In the genomic region with DNA sequence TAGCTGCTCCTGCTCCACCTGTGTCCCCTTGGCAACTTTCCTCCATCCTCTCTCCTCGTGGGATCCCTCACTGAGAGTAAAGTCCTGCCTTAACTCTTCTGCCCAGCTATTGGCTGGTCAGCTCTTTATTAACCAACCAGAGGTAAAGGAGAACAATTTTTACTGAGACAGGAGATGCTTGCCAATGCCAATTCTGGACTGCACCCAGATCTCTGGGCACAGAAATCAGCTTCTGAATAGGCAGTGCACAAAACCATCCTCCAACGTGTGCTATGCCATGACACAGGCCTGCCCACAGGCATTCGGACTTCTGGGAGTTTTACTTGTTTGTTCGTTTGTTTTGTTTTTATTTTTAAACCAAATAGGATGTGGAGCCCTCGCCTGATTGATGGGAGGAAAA, we compare ENCODE assay signal across 27 mouse cellular contexts. TPM values are rescaled to one million over a fixed set of nuclear protein-coding genes. Genes with fewer than 3 reads are reported as not detected.
DNase-seq lines count a peak whose midpoint lies in the region; ATAC-seq lines count a peak whose summit lies in the region.
"Had no signal": no experiment of that assay in that cellular context is flagged by ENCODE, and none has a peak within 500 bp of the region (broad histone marks: within the 10 kb centered on the region; RNA-seq: fewer than 3 reads in every experiment).

No protein-coding gene starts in this region.

- no peak overlapping the region for H3K27ac ChIP-seq in heart, embryonic 10.5 days
- H3K27ac ChIP-seq in midbrain, embryonic 10.5 days (replicated peaks), result 0 out of 2 replicates have a peak overlapping the region, but pooled peaks have one; percentile 17
- H3K27ac ChIP-seq in midbrain, embryonic 16.5 days (ENCODE audit: low read length), result no peak overlapping the region
- H3K27ac ChIP-seq: embryonic facial prominence, embryonic 13.5 days; embryonic facial prominence, embryonic 15.5 days; forebrain, embryonic 10.5 days; forebrain, embryonic 12.5 days; forebrain, embryonic 15.5 days had no signal

- H3K9me3 ChIP-seq in heart, embryonic 10.5 days, result no peaks in the 10 kb centered on the region
- no peaks in the 10 kb centered on the region for H3K9me3 ChIP-seq in midbrain, embryonic 10.5 days (replicated peaks)
- no peaks in the 10 kb centered on the region for H3K9me3 ChIP-seq in midbrain, embryonic 16.5 days (replicated peaks; ENCODE audit: control insufficient read depth, low read length, poor library complexity, severe bottlenecking)
- H3K9me3 ChIP-seq: embryonic facial prominence, embryonic 13.5 days; embryonic facial prominence, embryonic 15.5 days; forebrain, embryonic 10.5 days; forebrain, embryonic 12.5 days; forebrain, embryonic 15.5 days had no signal

- H3K4me2 ChIP-seq in midbrain, embryonic 16.5 days (ENCODE audit: low read length), result no peak overlapping the region
- H3K4me2 ChIP-seq: embryonic facial prominence, embryonic 13.5 days; embryonic facial prominence, embryonic 15.5 days; forebrain, embryonic 12.5 days; forebrain, embryonic 15.5 days had no signal

- WGBS in heart, embryonic 10.5 days, result 73% methylated on average over 5 of the region's 5 CpGs
- 79% methylated on average over 5 of the region's 5 CpGs for WGBS in midbrain, embryonic 10.5 days
- 73% methylated on average over 5 of the region's 5 CpGs for WGBS in midbrain, embryonic 16.5 days

- no peak overlapping the region for H3K4me3 ChIP-seq in heart, embryonic 10.5 days
- no peak overlapping the region for H3K4me3 ChIP-seq in midbrain, embryonic 10.5 days
- no peak overlapping the region for H3K4me3 ChIP-seq in midbrain, embryonic 16.5 days (ENCODE audit: low read depth, low read length)
- H3K4me3 ChIP-seq: embryonic facial prominence, embryonic 13.5 days; embryonic facial prominence, embryonic 15.5 days; erythroblast, embryonic 14.5 days; forebrain, embryonic 10.5 days; forebrain, embryonic 12.5 days; forebrain, embryonic 15.5 days had no signal

- ATAC-seq in midbrain, embryonic 16.5 days, result no peak
- ATAC-seq: forebrain, embryonic 15.5 days had no signal

- H3K27me3 ChIP-seq in heart, embryonic 10.5 days (ENCODE audit: insufficient read depth, poor library complexity, severe bottlenecking), result no peaks in the 10 kb centered on the region; the same call in 1 of the 2 replicates
- H3K27me3 ChIP-seq in midbrain, embryonic 10.5 days (ENCODE audit: low read depth, poor library complexity, severe bottlenecking), result peaks cover 18% of the 10 kb centered on the region
- H3K27me3 ChIP-seq in midbrain, embryonic 16.5 days (ENCODE audit: control insufficient read depth, insufficient read depth, low read depth, low read length), result no peaks in the 10 kb centered on the region; the same call in 1 of the 2 replicates
- H3K27me3 ChIP-seq: embryonic facial prominence, embryonic 13.5 days; embryonic facial prominence, embryonic 15.5 days; forebrain, embryonic 12.5 days; forebrain, embryonic 15.5 days had no signal

- no peak overlapping the region for H3K9ac ChIP-seq in midbrain, embryonic 16.5 days (ENCODE audit: low read depth, low read length)
- H3K9ac ChIP-seq: embryonic facial prominence, embryonic 13.5 days; embryonic facial prominence, embryonic 15.5 days; forebrain, embryonic 12.5 days; forebrain, embryonic 15.5 days had no signal

- no peaks in the 10 kb centered on the region for H3K36me3 ChIP-seq in heart, embryonic 10.5 days
- H3K36me3 ChIP-seq in midbrain, embryonic 10.5 days, result no peaks in the 10 kb centered on the region
- no peaks in the 10 kb centered on the region for H3K36me3 ChIP-seq in midbrain, embryonic 16.5 days (ENCODE audit: control insufficient read depth, insufficient read depth, low read length)
- H3K36me3 ChIP-seq: embryonic facial prominence, embryonic 13.5 days; embryonic facial prominence, embryonic 15.5 days; forebrain, embryonic 10.5 days; forebrain, embryonic 12.5 days; forebrain, embryonic 15.5 days had no signal

- peak; percentile 37 to 42 for DNase-seq in cerebellum, postnatal 14 days
- DNase-seq in cerebellum, postnatal 36 days, result no peak
- DNase-seq in heart, embryonic 10.5 days (ENCODE audit: low spot score), result peak; percentile 61
- no peak for DNase-seq in heart, adult 8-10 months (ENCODE audit: low spot score)
- DNase-seq in midbrain, embryonic 10.5 days (ENCODE audit: low spot score), result no peak
- DNase-seq in embryo, embryonic 10 days (ENCODE audit: low spot score), result no peak
- DNase-seq: adrenal gland, adult 2 months; adrenal gland, postnatal 10 days; adrenal gland, postnatal 25 days; cerebellum, adult 11-12 months; cerebellum, adult 2 months; cerebellum, adult 9-10 months; cerebellum, postnatal 25 days; embryo, embryonic 11 days had no signal

- peaks cover 28% of the 10 kb centered on the region for H3K4me1 ChIP-seq in heart, embryonic 10.5 days
- H3K4me1 ChIP-seq in midbrain, embryonic 10.5 days, result peaks cover 41% of the 10 kb centered on the region
- H3K4me1 ChIP-seq in midbrain, embryonic 16.5 days (ENCODE audit: control insufficient read depth, insufficient read depth, low read length), result peaks cover 22% of the 10 kb centered on the region

RNA-seq across cellular contexts. Expression of gene F2rl1, which starts 13.0 kb away (rescaled TPM):
- polyA plus RNA-seq in heart, embryonic 10.5 days (2016; fragmentation: Nextera tagmentation; extraction: Ambion mirVana), result 0.23 TPM in 1 of 2 replicates, not detected in the other
- under 1 TPM; 0.31 to 0.72 (median 0.66) TPM for total RNA-seq in heart, adult 8-10 months (2022)
- polyA plus RNA-seq in midbrain, embryonic 10.5 days (2016; fragmentation: Nextera tagmentation; extraction: Ambion mirVana), result 0.15 and 0.31 TPM in 2 replicates
- 0.09 and 0.26 TPM in 2 replicates for polyA plus RNA-seq in midbrain, embryonic 16.5 days (2015; fragmentation: Nextera tagmentation; extraction: Ambion mirVana)
- total RNA-seq: MEL had no signal
- polyA plus RNA-seq: C2C12; erythroblast, embryonic 14.5 days had no signal

RNA-seq across cellular contexts. Expression of gene S100z, which starts 59.5 kb away (rescaled TPM):
- not detected in 2 replicates for polyA plus RNA-seq in heart, embryonic 10.5 days (2016; fragmentation: Nextera tagmentation; extraction: Ambion mirVana)
- not detected for total RNA-seq in heart, adult 8-10 months (2022)
- not detected in 2 replicates for polyA plus RNA-seq in midbrain, embryonic 10.5 days (2016; fragmentation: Nextera tagmentation; extraction: Ambion mirVana)
- not detected in 2 replicates for polyA plus RNA-seq in midbrain, embryonic 16.5 days (2015; fragmentation: Nextera tagmentation; extraction: Ambion mirVana)
- total RNA-seq: adrenal gland, adult 2 months; adrenal gland, postnatal 10 days; adrenal gland, postnatal 25 days; adrenal gland, postnatal 4 days; ES-E14; MEL had no signal
- polyA plus RNA-seq: adrenal gland, adult 2 months; C2C12; cerebellum, adult 2 months; cortical plate, adult 2 months; erythroblast, embryonic 14.5 days; forebrain, embryonic 10.5 days; forebrain, embryonic 15.5 days; frontal cortex, adult 2 months had no signal

Comparison
In these comparisons a context has a peak if more than half of its experiments do, and no peak if none do; other contexts are left out.
1. DNase-seq: peak in cerebellum, postnatal 14 days (2 of 2) and heart, embryonic 10.5 days (single experiment); none in cerebellum, postnatal 36 days (0 of 2), heart, adult 8-10 months (single experiment), midbrain, embryonic 10.5 days (single experiment) and embryo, embryonic 10 days (single experiment).